Mouse (Mus musculus) CD4-positive, CD25-positive, alpha-beta regulatory T cell, adult 4 months (primary cell): Measurements from ENCODE around the gene Gm3298. TPM values are rescaled to one million over a fixed set of nuclear protein-coding genes. Genes with fewer than 3 reads are reported as not detected.
"Not testable (repeated sequence)": the region's sequence is repeated elsewhere in the genome, so short reads cannot be mapped to it uniquely, and the experiment has no call there.

Experiments used
- ATAC-seq: one replicate; pipeline ENCODE4 v1.8.0; 2017
- polyA plus RNA-seq, 2 experiments: library from polyadenylated mRNA; unstranded; fragments of 100-300 nt; shearing (Covaris generic); gene quantifications; one replicate each; pipeline ENCODE4 v1.2.1; 2017

The Gm3298 gene
- polyA plus RNA-seq, result not detected

DNA sequence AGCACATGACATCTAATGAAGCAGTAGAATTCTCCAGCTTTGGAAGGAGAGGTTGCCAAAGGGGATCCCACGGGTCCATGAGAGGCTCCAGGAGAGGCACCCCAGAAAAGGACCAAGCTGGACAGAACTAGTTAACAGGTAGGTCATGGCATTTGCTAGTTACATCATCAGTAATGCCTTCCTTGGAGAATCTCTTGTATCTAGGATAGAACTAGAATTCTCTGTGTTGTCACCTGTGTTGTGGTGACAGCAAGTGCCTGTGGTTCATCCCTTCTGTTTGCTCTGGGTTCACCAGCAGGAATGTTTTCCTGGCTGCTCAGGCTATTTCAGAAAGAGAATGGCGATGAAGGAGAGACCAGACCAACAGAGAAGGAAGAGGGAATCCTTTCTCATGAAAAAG lies at the start of gene Gm3298:
Gm3298 (plus strand) TSS at position 301 of the 400 bp plus-strand sequence.
- ATAC-seq, result not testable (repeated sequence)

DNA sequence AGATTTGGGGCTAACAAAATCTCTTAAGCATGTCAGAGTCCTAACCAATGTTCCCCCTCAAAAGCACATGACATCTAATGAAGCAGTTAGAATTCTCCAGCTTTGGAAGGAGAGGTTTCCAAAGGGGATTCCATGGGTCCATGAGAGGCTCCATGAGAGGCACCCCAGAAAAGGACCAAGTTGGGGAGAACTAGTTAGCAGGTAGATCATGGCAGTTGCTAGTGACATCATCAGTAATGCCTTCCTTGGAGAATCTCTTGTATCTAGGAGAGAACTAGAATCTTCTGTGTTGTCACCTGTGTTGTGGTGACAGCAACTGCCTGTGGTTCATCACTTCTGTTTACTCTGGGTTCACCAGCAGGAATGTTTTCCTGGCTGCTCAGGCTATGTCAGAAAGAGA lies 32.1 kb upstream of the Gm3298 start, which contains the start of gene Gm8297:
Gm8297 (plus strand) TSS at position 301 of the 400 bp plus-strand sequence.
- ATAC-seq, result not testable (repeated sequence)

GRCm38 (mm10) chr14:5050329-5050728 lies 34.6 kb downstream of the Gm3298 start, which contains the start of gene 4930555G01Rik:
Gene 4930555G01Rik (plus strand): TSS chr14:5050629.
- not testable (repeated sequence) for ATAC-seq

Other genes with a start within 250 kb of the Gm3298 start
- gene Gm9602, start 239.6 kb upstream of the Gm3298 start, polyA plus RNA-seq, result not detected
- not detected for gene Gm3269, start 177.8 kb upstream of the Gm3298 start, polyA plus RNA-seq
- 1 to 10 TPM; 1.6 to 2.5 TPM for gene Gm3264, start 160.3 kb upstream of the Gm3298 start, polyA plus RNA-seq
- not detected for gene Gm3278, start 123.5 kb upstream of the Gm3298 start, polyA plus RNA-seq
- not detected for gene Gm8297, start 32.0 kb upstream of the Gm3298 start, polyA plus RNA-seq
- gene 4930555G01Rik, start 34.7 kb downstream of the Gm3298 start, polyA plus RNA-seq, result not detected
- 1 to 10 TPM; 4.8 to 5.0 TPM for gene Gm8281, start 55.1 kb downstream of the Gm3298 start, polyA plus RNA-seq
- gene Gm8279, start 115.6 kb downstream of the Gm3298 start, polyA plus RNA-seq, result not detected
- not detected for gene Gm3317, start 148.6 kb downstream of the Gm3298 start, polyA plus RNA-seq
- gene Gm8271, start 169.9 kb downstream of the Gm3298 start, polyA plus RNA-seq, result not detected
- gene Gm3526, start 244.7 kb downstream of the Gm3298 start, polyA plus RNA-seq, result not detected